Mouse (Mus musculus) ES-Bruce4 (cell line): Measurements from ENCODE around the gene Spsb4.

Experiments
- CTCF ChIP-seq: IDR thresholded peaks from one replicate; pipeline ENCODE4 v1.8.1; 2011; ENCODE audit warnings: low read depth, low read length
- POLR2A ChIP-seq: IDR thresholded peaks from one replicate; pipeline ENCODE4 v1.8.1; 2011; ENCODE audit warnings: low read length; ENCODE audit not compliant: insufficient read depth

GRCm38 (mm10) chr9:96947171-96947570 lies 71.5 kb downstream of the Spsb4 start:
- TF ChIP-seq CTCF (no peak), POLR2A (no peak)
